Mouse (Mus musculus): ENCODE measurements around the gene Scgb1c1. TPM values are rescaled to one million over a fixed set of nuclear protein-coding genes. Genes with fewer than 3 reads are reported as not detected.
A peak's percentile ranks its signal among the peaks of the same experiment; 100 is the strongest.

Scgb1c1 gene
- polyA plus RNA-seq, 1 experiment from 2014 or later, result not detected

DNA sequence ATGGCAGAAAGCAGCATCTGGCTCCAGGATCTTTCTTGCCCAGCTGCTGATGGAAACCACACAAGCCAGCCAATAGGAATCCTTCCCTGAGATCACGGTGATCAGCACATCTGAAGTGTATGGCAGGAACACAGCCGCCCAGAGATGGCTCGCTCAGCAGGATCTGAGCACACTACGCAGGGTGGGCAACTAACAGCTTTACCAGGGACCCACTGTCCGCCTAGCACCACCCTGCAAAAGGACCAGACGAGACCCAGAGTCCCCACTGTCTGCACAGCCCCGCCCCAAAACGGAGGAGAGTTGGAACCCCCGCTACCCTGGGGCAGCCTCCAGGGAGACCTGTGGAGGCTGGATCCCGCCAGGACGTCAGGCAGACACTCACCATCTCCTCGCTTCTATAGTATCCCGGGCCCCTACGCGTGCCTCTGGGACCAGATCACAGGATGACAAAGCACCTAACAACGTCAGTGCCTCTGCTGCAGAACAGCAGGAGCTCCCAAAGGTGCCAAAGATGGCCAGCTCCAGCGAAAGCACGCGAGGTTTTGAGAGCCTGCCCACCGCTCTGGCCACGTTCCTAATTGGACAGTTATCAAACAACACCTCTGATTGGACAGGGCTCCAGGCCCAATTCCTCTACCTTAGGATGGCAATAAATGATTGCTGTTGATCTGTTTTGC is 23.6 kb upstream of the Scgb1c1 start, which contains the start of gene Zfp941:
Gene Zfp941 (minus strand): TSS at position 526 of the 677 bp plus-strand sequence.
- H3K4me1 ChIP-seq (ENCODE audit: insufficient read depth, low read length), result no peaks in the 10 kb centered on the region
- WGBS, result 2% methylated on average over 21 of the region's 21 CpGs
- ATAC-seq (ENCODE audit: low FRiP score, low TSS enrichment), result peak; percentile 77
- H3K27me3 ChIP-seq (ENCODE audit: insufficient read depth, low read length), result no peaks in the 10 kb centered on the region
- H3K9ac ChIP-seq (replicated peaks; ENCODE audit: low read length), result peak within 1 kb of the TSS; percentile 53
- H3K4me2 ChIP-seq (replicated peaks; ENCODE audit: low read depth, low read length), result peak within 1 kb of the TSS; percentile 57
- H3K4me3 ChIP-seq (ENCODE audit: low read length), result peak within 1 kb of the TSS; percentile 45
- no peaks in the 10 kb centered on the region for H3K36me3 ChIP-seq (ENCODE audit: insufficient read depth, low read length)
- no peaks in the 10 kb centered on the region for H3K9me3 ChIP-seq (ENCODE audit: low read length)
- H3K27ac ChIP-seq (ENCODE audit: low read length), result no peak within 1 kb of the TSS

DNA sequence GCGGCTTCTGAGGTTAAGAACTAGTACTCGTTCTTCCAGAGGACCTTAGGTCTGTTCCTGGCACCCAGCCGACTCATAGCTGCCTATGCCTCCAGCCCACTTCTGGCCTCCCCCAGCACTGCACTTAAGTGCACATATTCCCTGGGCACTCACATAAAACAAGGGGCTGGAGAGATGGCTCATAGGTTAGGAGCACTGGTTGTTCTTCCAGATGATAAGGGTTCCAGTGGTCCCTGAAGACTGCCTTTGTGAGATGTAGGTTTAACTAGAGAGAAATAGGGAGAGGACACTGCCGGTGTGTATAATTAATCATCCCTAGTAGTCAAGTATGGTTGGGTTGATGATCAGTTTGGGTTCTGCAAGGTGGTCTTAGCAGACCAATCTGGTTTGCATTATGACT is 22.6 kb upstream of the Scgb1c1 start:
- H3K9ac ChIP-seq (replicated peaks; ENCODE audit: low read length), result no peak overlapping the region
- WGBS, result 87% methylated on average over 4 of the region's 4 CpGs

GRCm38 (mm10) chr7:140828171-140828881 is 17.0 kb upstream of the Scgb1c1 start:
- Histone ChIP-seq H3K36me3 (ENCODE audit: insufficient read depth, low read length) (no peaks in the 10 kb centered on the region), H3K4me2 (replicated peaks; ENCODE audit: low read depth, low read length) (no peak overlapping the region), H3K9me3 (ENCODE audit: low read length) (no peaks in the 10 kb centered on the region), H3K27ac (ENCODE audit: low read length) (no peak overlapping the region), H3K4me1 (ENCODE audit: insufficient read depth, low read length) (no peaks in the 10 kb centered on the region), H3K27me3 (ENCODE audit: insufficient read depth, low read length) (no peaks in the 10 kb centered on the region), H3K9ac (replicated peaks; ENCODE audit: low read length) (no peak overlapping the region), H3K4me3 (ENCODE audit: low read length) (no peak overlapping the region)
- peak; percentile 49 for ATAC-seq (ENCODE audit: low FRiP score, low TSS enrichment)
- 36% methylated on average over 8 of the region's 8 CpGs for WGBS

More for the DNA sequence above, 22.6 kb upstream of the Scgb1c1 start:
- H3K4me1 ChIP-seq (ENCODE audit: insufficient read depth, low read length), result no peaks in the 10 kb centered on the region
- H3K4me2 ChIP-seq (replicated peaks; ENCODE audit: low read depth, low read length), result no peak overlapping the region
- no peak overlapping the region for H3K4me3 ChIP-seq (ENCODE audit: low read length)
- no peak overlapping the region for H3K27ac ChIP-seq (ENCODE audit: low read length)
- no peak for ATAC-seq (ENCODE audit: low FRiP score, low TSS enrichment)
- no peaks in the 10 kb centered on the region for H3K36me3 ChIP-seq (ENCODE audit: insufficient read depth, low read length)
- H3K9me3 ChIP-seq (ENCODE audit: low read length), result no peaks in the 10 kb centered on the region
- H3K27me3 ChIP-seq (ENCODE audit: insufficient read depth, low read length), result no peaks in the 10 kb centered on the region

DNA sequence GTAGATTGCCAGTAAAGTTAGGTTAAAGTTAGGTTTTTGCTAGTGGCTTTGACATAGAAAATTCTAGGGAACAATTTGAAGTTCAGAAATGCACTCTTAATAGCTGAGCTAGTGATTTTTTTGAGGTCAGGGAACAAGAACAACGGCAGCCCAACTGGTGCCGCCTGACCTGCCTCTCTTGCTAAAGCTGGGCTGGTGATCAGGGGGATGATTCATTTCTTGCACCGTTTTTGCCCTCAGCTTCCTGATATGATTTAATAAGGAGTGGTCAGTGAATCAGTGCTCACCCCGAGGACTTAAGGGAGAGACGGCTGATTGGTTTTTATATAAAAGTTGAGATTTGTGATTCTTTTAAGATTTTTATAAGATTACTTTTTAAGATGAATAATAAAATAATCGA is 13.9 kb upstream of the Scgb1c1 start:
- Histone ChIP-seq H3K27me3 (ENCODE audit: insufficient read depth, low read length) (no peaks in the 10 kb centered on the region), H3K36me3 (ENCODE audit: insufficient read depth, low read length) (no peaks in the 10 kb centered on the region), H3K27ac (ENCODE audit: low read length) (no peak overlapping the region), H3K4me1 (ENCODE audit: insufficient read depth, low read length) (no peaks in the 10 kb centered on the region), H3K4me3 (ENCODE audit: low read length) (no peak overlapping the region), H3K4me2 (replicated peaks; ENCODE audit: low read depth, low read length) (no peak overlapping the region), H3K9ac (replicated peaks; ENCODE audit: low read length) (no peak overlapping the region), H3K9me3 (ENCODE audit: low read length) (no peaks in the 10 kb centered on the region)
- 65% methylated on average over 6 of the region's 6 CpGs for WGBS
- no peak for ATAC-seq (ENCODE audit: low FRiP score, low TSS enrichment)

GRCm38 (mm10) chr7:140833341-140833740 is 12.0 kb upstream of the Scgb1c1 start:
- H3K27ac ChIP-seq (ENCODE audit: low read length), result no peak overlapping the region
- ATAC-seq (ENCODE audit: low FRiP score, low TSS enrichment), result no peak
- no peaks in the 10 kb centered on the region for H3K36me3 ChIP-seq (ENCODE audit: insufficient read depth, low read length)
- H3K4me3 ChIP-seq (ENCODE audit: low read length), result no peak overlapping the region
- no peaks in the 10 kb centered on the region for H3K4me1 ChIP-seq (ENCODE audit: insufficient read depth, low read length)
- H3K27me3 ChIP-seq (ENCODE audit: insufficient read depth, low read length), result no peaks in the 10 kb centered on the region
- H3K9me3 ChIP-seq (ENCODE audit: low read length), result no peaks in the 10 kb centered on the region
- H3K4me2 ChIP-seq (replicated peaks; ENCODE audit: low read depth, low read length), result no peak overlapping the region
- H3K9ac ChIP-seq (replicated peaks; ENCODE audit: low read length), result no peak overlapping the region
- 81% methylated on average over 4 of the region's 4 CpGs for WGBS

DNA sequence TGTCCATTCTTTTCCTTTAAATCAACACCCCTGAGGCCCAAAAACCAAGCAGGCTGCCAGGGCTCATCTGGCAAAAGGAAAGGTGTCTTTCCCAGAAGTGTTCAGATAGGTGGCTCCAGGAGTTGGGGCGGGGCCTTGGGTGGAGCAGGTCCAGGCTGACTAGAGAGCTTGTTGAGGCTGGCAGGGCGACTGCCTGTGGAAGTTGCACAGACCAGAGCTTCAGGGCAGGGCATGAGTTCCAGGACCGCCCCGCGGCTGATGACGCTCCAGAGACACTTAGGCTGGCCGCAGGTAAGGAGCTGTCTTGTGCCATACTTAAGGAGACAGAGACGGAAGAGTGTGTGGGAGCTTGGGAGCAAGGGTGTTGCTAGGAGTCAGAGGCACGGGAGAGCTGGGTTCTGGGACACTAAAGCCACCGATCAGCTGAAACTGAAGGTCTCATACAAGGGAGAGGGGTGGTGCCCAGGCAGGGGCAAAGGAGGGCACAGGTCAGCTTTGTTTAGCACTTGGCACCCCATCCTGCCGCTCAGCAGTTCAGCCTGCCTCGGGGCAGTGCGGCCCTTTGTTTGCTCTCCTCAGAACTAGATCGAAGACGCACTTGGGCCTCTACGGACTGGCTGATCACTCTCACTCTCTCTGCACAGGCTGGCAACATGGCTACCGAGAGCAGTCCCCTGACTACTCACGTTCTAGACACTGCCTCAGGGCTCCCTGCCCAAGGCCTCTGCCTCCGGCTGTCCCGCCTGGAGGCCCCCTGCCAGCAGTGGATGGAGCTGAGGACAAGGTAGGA is 10.2 kb upstream of the Scgb1c1 start, which contains the start of gene Urah:
Gene Urah (plus strand): TSS at position 51 of the 790 bp plus-strand sequence.
- Histone ChIP-seq H3K27ac (ENCODE audit: low read length) (no peak within 1 kb of the TSS), H3K36me3 (ENCODE audit: insufficient read depth, low read length) (no peaks in the 10 kb centered on the region), H3K27me3 (ENCODE audit: insufficient read depth, low read length) (no peaks in the 10 kb centered on the region), H3K9me3 (ENCODE audit: low read length) (no peaks in the 10 kb centered on the region), H3K9ac (replicated peaks; ENCODE audit: low read length) (no peak within 1 kb of the TSS), H3K4me1 (ENCODE audit: insufficient read depth, low read length) (no peaks in the 10 kb centered on the region), H3K4me2 (replicated peaks; ENCODE audit: low read depth, low read length) (no peak within 1 kb of the TSS), H3K4me3 (ENCODE audit: low read length) (no peak within 1 kb of the TSS)
- whole genome bisulfite sequencing, result 46% methylated on average over 20 of the region's 20 CpGs
- no peak; the same call in 1 of the 2 replicates for ATAC-seq (ENCODE audit: low FRiP score, low TSS enrichment)

- Histone ChIP-seq H3K9ac (replicated peaks; ENCODE audit: low read length) (no peak overlapping the region), H3K4me1 (ENCODE audit: insufficient read depth, low read length) (no peaks in the 10 kb centered on the region), H3K4me2 (replicated peaks; ENCODE audit: low read depth, low read length) (no peak overlapping the region), H3K9me3 (ENCODE audit: low read length) (no peaks in the 10 kb centered on the region), H3K27me3 (ENCODE audit: insufficient read depth, low read length) (0 out of 2 replicates have a peak, but pooled peaks cover 3% of the 10 kb centered on the region), H3K36me3 (ENCODE audit: insufficient read depth, low read length) (no peaks in the 10 kb centered on the region), H3K27ac (ENCODE audit: low read length) (no peak overlapping the region), H3K4me3 (ENCODE audit: low read length) (no peak overlapping the region)
- ATAC-seq (ENCODE audit: low FRiP score, low TSS enrichment), result no peak
- WGBS, result 83% methylated on average over 2 of the region's 2 CpGs
Measured at GRCm38 (mm10) chr7:140835758-140836087, 9.6 kb upstream of the Scgb1c1 start.

GRCm38 (mm10) chr7:140836243-140837115 is 8.9 kb upstream of the Scgb1c1 start:
- Histone ChIP-seq H3K4me1 (ENCODE audit: insufficient read depth, low read length) (no peaks in the 10 kb centered on the region), H3K36me3 (ENCODE audit: insufficient read depth, low read length) (no peaks in the 10 kb centered on the region), H3K27ac (ENCODE audit: low read length) (no peak overlapping the region), H3K9ac (replicated peaks; ENCODE audit: low read length) (no peak overlapping the region), H3K4me3 (ENCODE audit: low read length) (no peak overlapping the region), H3K27me3 (ENCODE audit: insufficient read depth, low read length) (peaks cover 6% of the 10 kb centered on the region; the same call in 1 of the 2 replicates), H3K9me3 (ENCODE audit: low read length) (no peaks in the 10 kb centered on the region), H3K4me2 (replicated peaks; ENCODE audit: low read depth, low read length) (no peak overlapping the region)
- 80% methylated on average over 9 of the region's 9 CpGs for whole genome bisulfite sequencing
- no peak for ATAC-seq (ENCODE audit: low FRiP score, low TSS enrichment)

DNA sequence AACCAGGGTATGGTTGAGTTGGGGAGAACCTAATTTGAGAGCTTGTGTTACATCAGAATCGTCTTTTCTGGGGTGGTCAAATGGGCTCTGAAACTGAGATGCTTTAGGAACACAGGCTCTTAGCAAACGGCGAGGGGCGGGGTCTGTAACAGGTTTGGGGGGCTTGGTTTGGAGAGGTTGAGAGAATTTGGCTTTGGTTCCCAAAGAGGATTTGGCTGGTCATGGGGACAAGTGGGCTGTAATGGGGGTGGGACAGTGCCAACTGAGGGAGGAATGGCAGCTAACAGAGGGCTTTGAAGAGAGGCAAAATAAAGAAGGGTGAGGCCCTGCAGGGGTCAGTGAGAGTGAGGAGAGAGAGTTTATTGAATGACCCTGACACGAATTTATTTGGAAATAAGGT is 5.8 kb upstream of the Scgb1c1 start:
- H3K4me3 ChIP-seq (ENCODE audit: low read length), result no peak overlapping the region
- no peak overlapping the region for H3K4me2 ChIP-seq (replicated peaks; ENCODE audit: low read depth, low read length)
- H3K27ac ChIP-seq (ENCODE audit: low read length), result no peak overlapping the region
- no peaks in the 10 kb centered on the region for H3K9me3 ChIP-seq (ENCODE audit: low read length)
- ATAC-seq (ENCODE audit: low FRiP score, low TSS enrichment), result no peak
- H3K9ac ChIP-seq (replicated peaks; ENCODE audit: low read length), result no peak overlapping the region
- no peaks in the 10 kb centered on the region for H3K4me1 ChIP-seq (ENCODE audit: insufficient read depth, low read length)
- WGBS, result 45% methylated on average over 5 of the region's 5 CpGs
- peaks cover 10% of the 10 kb centered on the region; the same call in 1 of the 2 replicates for H3K27me3 ChIP-seq (ENCODE audit: insufficient read depth, low read length)
- H3K36me3 ChIP-seq (ENCODE audit: insufficient read depth, low read length), result no peaks in the 10 kb centered on the region
